Mouse (Mus musculus): ENCODE data around the gene Amdhd2. TPM values are rescaled to one million over a fixed set of nuclear protein-coding genes. Genes with fewer than 3 reads are reported as not detected.

Gene Amdhd2
- polyA plus RNA-seq, 1 experiment: 29.8 TPM

DNA sequence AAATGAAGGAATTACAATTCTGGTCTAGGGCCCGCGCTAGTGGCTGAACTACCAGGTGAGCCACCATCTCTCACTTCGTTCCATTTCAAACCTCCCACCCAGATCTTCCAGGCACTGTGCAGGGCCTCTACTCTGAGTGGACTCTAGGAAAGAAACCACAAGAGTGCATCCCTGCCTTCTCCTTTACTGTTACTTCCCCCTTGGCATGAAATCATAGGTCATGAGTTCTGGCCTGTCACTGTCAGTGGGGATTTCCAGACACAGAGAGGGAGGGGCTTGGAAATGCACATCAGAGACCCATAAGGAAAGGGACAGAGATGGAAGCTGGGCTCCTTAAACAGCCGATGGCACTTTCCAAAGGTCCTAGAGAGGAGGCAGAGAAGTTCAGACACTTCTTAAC is 8.2 kb upstream of the Amdhd2 start:
- H3K36me3 ChIP-seq (ENCODE audit: control insufficient read depth, insufficient read depth): peaks cover 8% of the 10 kb centered on the region
- TF ChIP-seq MAX (IDR thresholded peaks at IDR 0.05; ENCODE audit: low read depth) (no peak), REST (IDR thresholded peaks at IDR 0.05; ENCODE audit: insufficient read depth, insufficient read length) (no peak), MYOD1 (IDR thresholded peaks at IDR 0.05; ENCODE audit: control insufficient read depth in 1 of 3, insufficient read length in 2 of 3, low read depth in 2 of 3) (no peak), POLR2A (IDR thresholded peaks at IDR 0.05; ENCODE audit: insufficient read length, low read depth) (no peak)
- no peak overlapping the region for H3ac ChIP-seq (ENCODE audit: control insufficient read depth, insufficient read length)
- H3K27me3 ChIP-seq (ENCODE audit: control insufficient read depth, insufficient read depth, insufficient read length): no peaks in the 10 kb centered on the region
- no peak overlapping the region for H3K4me2 ChIP-seq (ENCODE audit: low read depth)
- H3K4me3 ChIP-seq: no peak overlapping the region
- H3K79me2 ChIP-seq (ENCODE audit: control insufficient read depth, insufficient read depth): peaks cover 24% of the 10 kb centered on the region

DNA sequence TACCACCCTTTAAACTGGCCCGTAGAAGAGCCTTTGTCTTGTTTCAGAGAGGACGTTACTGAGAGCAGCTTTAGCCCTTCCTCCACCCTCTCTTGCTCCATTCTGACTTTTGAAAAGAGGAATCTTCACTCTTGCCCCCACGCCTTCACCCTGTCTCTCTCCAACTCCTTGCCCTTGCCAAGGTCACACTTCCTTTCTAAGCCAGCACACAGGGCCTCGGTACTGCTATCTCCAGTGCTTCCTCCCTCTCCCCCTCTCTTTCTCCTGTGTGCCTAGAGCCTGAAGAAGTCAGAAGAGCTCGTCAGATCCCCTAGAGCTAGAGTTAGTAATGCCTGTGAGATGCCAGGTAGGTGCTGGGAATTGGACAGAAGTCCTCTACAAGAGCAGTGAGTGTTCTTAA is 7.2 kb upstream of the Amdhd2 start:
- Histone ChIP-seq H3K79me2 (ENCODE audit: control insufficient read depth, insufficient read depth) (peaks cover 30% of the 10 kb centered on the region), H3K36me3 (ENCODE audit: control insufficient read depth, insufficient read depth) (peaks cover 11% of the 10 kb centered on the region), H3K4me2 (ENCODE audit: low read depth) (no peak overlapping the region), H3K27me3 (ENCODE audit: control insufficient read depth, insufficient read depth, insufficient read length) (no peaks in the 10 kb centered on the region), H3ac (ENCODE audit: control insufficient read depth, insufficient read length) (no peak overlapping the region), H3K4me3 (no peak overlapping the region)
- TF ChIP-seq CEBPB (IDR thresholded peaks at IDR 0.05; ENCODE audit: insufficient read depth, poor library complexity, severe bottlenecking) (no peak), TCF3 (IDR thresholded peaks at IDR 0.05; ENCODE audit: insufficient read length, low read depth) (no peak), USF1 (IDR thresholded peaks at IDR 0.05; ENCODE audit: low read depth) (no peak), E2F4 (IDR thresholded peaks at IDR 0.05; ENCODE audit: insufficient read depth) (no peak), MYOD1 (IDR thresholded peaks at IDR 0.05; ENCODE audit: control insufficient read depth in 1 of 3, insufficient read length in 2 of 3, low read depth in 2 of 3) (no peak), REST (IDR thresholded peaks at IDR 0.05; ENCODE audit: insufficient read depth, insufficient read length) (no peak), POLR2A (IDR thresholded peaks at IDR 0.05; ENCODE audit: insufficient read length, low read depth) (no peak), TCF12 (IDR thresholded peaks at IDR 0.05; ENCODE audit: insufficient read depth, poor library complexity, severe bottlenecking) (no peak)

DNA sequence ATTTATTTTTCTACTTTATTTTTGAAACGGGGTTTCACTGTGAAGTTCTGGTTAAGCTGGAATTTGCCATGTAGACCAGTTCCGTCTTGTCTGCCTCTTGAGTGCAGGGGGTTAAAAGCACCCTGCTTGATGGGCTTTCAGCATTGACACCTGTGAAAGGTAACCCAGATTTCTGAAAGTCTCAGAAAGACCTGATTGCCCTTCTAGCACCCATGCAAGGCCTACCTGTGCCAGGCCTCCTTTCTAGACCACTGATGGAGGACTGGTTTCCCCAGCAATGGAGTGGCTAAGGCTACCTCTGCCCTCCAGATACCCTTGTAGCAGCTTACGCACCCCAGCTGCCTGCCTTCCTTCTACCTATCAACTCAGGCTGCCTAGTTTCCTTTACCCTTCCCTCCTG is 6.6 kb upstream of the Amdhd2 start:
- TF ChIP-seq TCF12 (IDR thresholded peaks at IDR 0.05; ENCODE audit: insufficient read depth, poor library complexity, severe bottlenecking) (no peak), POLR2AphosphoS2 (IDR thresholded peaks at IDR 0.05; ENCODE audit: insufficient read length, low read depth) (no peak)
- Histone ChIP-seq H3K79me2 (ENCODE audit: control insufficient read depth, insufficient read depth) (peaks cover 34% of the 10 kb centered on the region), H3ac (ENCODE audit: control insufficient read depth, insufficient read length) (peak overlapping the region; percentile 65)

DNA sequence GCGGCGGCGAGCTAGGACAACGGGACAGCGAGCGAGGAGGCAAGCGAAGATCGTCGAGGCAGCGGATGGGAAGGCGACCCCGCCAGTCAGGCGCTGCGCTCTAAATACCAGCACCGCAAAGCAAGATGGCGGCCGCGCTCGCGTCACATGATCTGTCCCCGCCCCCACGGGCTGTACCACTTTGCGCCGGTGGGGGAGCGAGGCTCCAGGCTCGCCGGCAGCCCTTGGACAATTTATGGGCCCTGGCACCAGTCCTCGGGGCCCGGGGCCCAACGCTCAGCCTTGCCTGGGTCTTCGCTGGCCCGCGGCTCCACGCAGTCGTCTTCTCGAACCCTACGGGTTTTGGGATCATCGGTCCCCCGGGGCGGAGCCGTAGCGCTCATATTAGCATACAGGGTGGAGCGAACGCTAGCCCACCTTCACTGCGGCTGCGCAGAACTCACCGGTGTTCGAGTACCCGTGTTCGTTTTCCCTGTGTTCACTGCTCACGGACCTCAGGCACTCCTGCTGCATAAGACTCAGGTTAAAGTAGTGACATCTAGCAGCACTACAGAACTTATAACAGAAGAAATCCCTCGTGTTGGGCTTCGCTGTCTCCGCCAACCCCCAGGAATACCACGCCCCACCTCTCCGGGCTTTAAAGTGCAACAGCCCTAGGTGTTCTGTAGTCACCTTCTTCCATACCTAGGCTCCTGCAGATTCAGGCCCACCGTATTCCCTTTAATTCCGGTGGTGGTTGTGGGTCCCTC is 5.9 kb upstream of the Amdhd2 start, which contains the start of gene Atp6v0c:
Gene Atp6v0c, minus strand, starts transcription at position 386 of the 749 bp plus-strand sequence.
- TF ChIP-seq POLR2AphosphoS2 (IDR thresholded peaks at IDR 0.05; ENCODE audit: insufficient read length, low read depth) (peak; percentile 92), USF1 (IDR thresholded peaks at IDR 0.05; ENCODE audit: low read depth) (peak; percentile 90), POLR2A (IDR thresholded peaks at IDR 0.05; ENCODE audit: insufficient read length, low read depth) (peak; percentile 75), MYOD1 (IDR thresholded peaks at IDR 0.05; ENCODE audit: control insufficient read depth in 1 of 3, insufficient read length in 2 of 3, low read depth in 2 of 3) (no peak), MYOG (IDR thresholded peaks at IDR 0.05; ENCODE audit: control insufficient read depth in 1 of 3, insufficient read depth in 1 of 3, insufficient read length in 2 of 3, low read depth in 2 of 3) (no peak), TCF3 (IDR thresholded peaks at IDR 0.05; ENCODE audit: insufficient read length, low read depth) (no peak), MAX (IDR thresholded peaks at IDR 0.05; ENCODE audit: low read depth) (no peak), REST (IDR thresholded peaks at IDR 0.05; ENCODE audit: insufficient read depth, insufficient read length) (no peak), CEBPB (IDR thresholded peaks at IDR 0.05; ENCODE audit: insufficient read depth, poor library complexity, severe bottlenecking) (no peak)
- peak within 1 kb of the TSS; percentile 93 for H3K4me3 ChIP-seq

More for the DNA sequence above, 6.6 kb upstream of the Amdhd2 start:
- peak overlapping the region; percentile 96 for H3K4me2 ChIP-seq (ENCODE audit: low read depth)
- peak overlapping the region; percentile 93 for H3K4me3 ChIP-seq
- peaks cover 11% of the 10 kb centered on the region for H3K36me3 ChIP-seq (ENCODE audit: control insufficient read depth, insufficient read depth)
- no peaks in the 10 kb centered on the region for H3K27me3 ChIP-seq (ENCODE audit: control insufficient read depth, insufficient read depth, insufficient read length)

DNA sequence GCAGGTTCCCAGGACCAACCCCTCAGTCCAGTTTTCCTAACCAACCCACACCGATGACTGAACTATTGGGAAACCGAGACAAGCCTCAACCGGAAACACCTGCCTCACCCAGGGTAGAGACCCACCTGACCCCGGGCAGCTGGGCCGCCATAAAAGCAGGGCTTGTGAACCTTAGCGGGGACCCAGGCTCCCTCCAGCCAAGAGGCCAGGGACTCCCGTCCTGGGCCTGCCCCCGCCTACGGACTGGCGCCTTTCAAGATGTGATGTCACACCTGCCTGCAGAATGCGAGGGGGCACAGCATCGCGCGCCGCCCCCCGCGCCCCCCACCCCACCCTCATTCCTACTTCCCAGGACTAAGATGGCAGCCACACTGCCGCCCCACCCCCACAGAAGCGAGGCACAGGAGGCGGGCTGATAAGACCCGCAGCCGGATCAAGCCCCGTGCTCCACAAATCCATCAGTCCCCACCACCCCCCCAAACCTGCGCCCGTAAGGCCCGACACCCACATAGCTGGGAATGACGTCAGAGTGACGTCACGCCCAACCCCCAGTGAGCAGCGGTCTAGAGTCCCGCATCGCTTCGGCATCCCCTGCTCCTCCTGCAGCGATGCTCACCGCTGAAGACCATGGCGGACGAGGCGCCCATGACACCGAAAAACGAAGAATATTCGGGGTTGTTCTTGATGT is 5.2 kb upstream of the Amdhd2 start:
- Histone ChIP-seq H3K4me2 (ENCODE audit: low read depth) (peak overlapping the region; percentile 93), H3K79me2 (ENCODE audit: control insufficient read depth, insufficient read depth) (peaks cover 34% of the 10 kb centered on the region), H3K36me3 (ENCODE audit: control insufficient read depth, insufficient read depth) (peaks cover 11% of the 10 kb centered on the region), H3K27me3 (ENCODE audit: control insufficient read depth, insufficient read depth, insufficient read length) (no peaks in the 10 kb centered on the region), H3ac (ENCODE audit: control insufficient read depth, insufficient read length) (peak overlapping the region; percentile 65), H3K4me3 (peak overlapping the region; percentile 93)
- TF ChIP-seq USF1 (IDR thresholded peaks at IDR 0.05; ENCODE audit: low read depth) (no peak), POLR2A (IDR thresholded peaks at IDR 0.05; ENCODE audit: insufficient read length, low read depth) (peak; percentile 57), TCF3 (IDR thresholded peaks at IDR 0.05; ENCODE audit: insufficient read length, low read depth) (no peak), CEBPB (IDR thresholded peaks at IDR 0.05; ENCODE audit: insufficient read depth, poor library complexity, severe bottlenecking) (no peak), MAX (IDR thresholded peaks at IDR 0.05; ENCODE audit: low read depth) (no peak), MYOG (IDR thresholded peaks at IDR 0.05; ENCODE audit: control insufficient read depth in 1 of 3, insufficient read depth in 1 of 3, insufficient read length in 2 of 3, low read depth in 2 of 3) (peak in 1 of 3 experiments; percentile 1)

More for the DNA sequence above, 5.9 kb upstream of the Amdhd2 start, which contains the start of gene Atp6v0c:
- peaks cover 34% of the 10 kb centered on the region for H3K79me2 ChIP-seq (ENCODE audit: control insufficient read depth, insufficient read depth)
- peaks cover 11% of the 10 kb centered on the region for H3K36me3 ChIP-seq (ENCODE audit: control insufficient read depth, insufficient read depth)
- no peaks in the 10 kb centered on the region for H3K27me3 ChIP-seq (ENCODE audit: control insufficient read depth, insufficient read depth, insufficient read length)
- peak within 1 kb of the TSS; percentile 96 for H3K4me2 ChIP-seq (ENCODE audit: low read depth)
- H3ac ChIP-seq (ENCODE audit: control insufficient read depth, insufficient read length): peak within 1 kb of the TSS; percentile 65
